Mouse (Mus musculus) liver, embryonic 15.5 days (tissue): ENCODE results near the gene Slc16a7. TPM values are rescaled to one million over a fixed set of nuclear protein-coding genes. Genes with fewer than 3 reads are reported as not detected.

Experiments used
- ATAC-seq: fragments of 200-750 bp; cut with Nextera tagmentation; 2 replicates; pipeline ENCODE4 v1.8.0; 2017; ENCODE audit warnings: moderate number of reproducible peaks, mild to moderate bottlenecking, moderate library complexity; ENCODE audit not compliant: insufficient read depth
- H3K27ac ChIP-seq: fragments of 300-500 bp; sonication (generic); replicated peaks from 2 replicates; pipeline ENCODE4 v1.5.1; 2015; ENCODE audit warnings: mild to moderate bottlenecking, inconsistent platforms
- H3K27me3 ChIP-seq: fragments of 300-500 bp; sonication (generic); 2 replicates; pipeline ENCODE4 v1.6.1; 2015; ENCODE audit warnings: mild to moderate bottlenecking, inconsistent platforms
- H3K36me3 ChIP-seq: fragments of 300-500 bp; sonication (generic); replicated peaks from 2 replicates; pipeline ENCODE4 v1.6.1; 2015; ENCODE audit warnings: moderate library complexity, mild to moderate bottlenecking, inconsistent platforms
- H3K4me1 ChIP-seq: fragments of 300-500 bp; sonication (generic); replicated peaks from 2 replicates; pipeline ENCODE4 v1.6.1; 2015; ENCODE audit warnings: inconsistent platforms
- H3K4me2 ChIP-seq: fragments of 300-500 bp; sonication (generic); 2 replicates; pipeline ENCODE4 v1.6.1; 2015; ENCODE audit warnings: moderate library complexity, mild to moderate bottlenecking, inconsistent platforms
- H3K4me3 ChIP-seq: fragments of 300-500 bp; sonication (generic); replicated peaks from 2 replicates; pipeline ENCODE4 v1.5.1; 2015; ENCODE audit warnings: mild to moderate bottlenecking, inconsistent platforms
- H3K9ac ChIP-seq: fragments of 300-500 bp; sonication (generic); 2 replicates; pipeline ENCODE4 v1.6.1; 2015; ENCODE audit warnings: moderate library complexity, mild to moderate bottlenecking, inconsistent platforms
- H3K9me3 ChIP-seq: fragments of 300-500 bp; sonication (generic); replicated peaks from 2 replicates; pipeline ENCODE4 v1.6.1; 2016; ENCODE audit warnings: inconsistent platforms
- WGBS: fragments of 180-500 bp; shearing (Covaris S2); methylation state at CpG from one replicate; pipeline ENCODE4 v1.1.7; 2015; ENCODE audit warnings: mixed read lengths; ENCODE audit not compliant: insufficient replicate concordance; 5-methylcytosine and 5-hydroxymethylcytosine counted together
- polyA plus RNA-seq: library from polyadenylated mRNA; unstranded; fragments of >200 nt; fragmentation: Nextera tagmentation; extraction: Ambion mirVana; gene quantifications from 2 replicates; pipeline ENCODE4 v1.2.1, GENCODE M21; 2015

Slc16a7 gene
- polyA plus RNA-seq, 1 experiment from 2014 or later = 11.6 TPM

DNA sequence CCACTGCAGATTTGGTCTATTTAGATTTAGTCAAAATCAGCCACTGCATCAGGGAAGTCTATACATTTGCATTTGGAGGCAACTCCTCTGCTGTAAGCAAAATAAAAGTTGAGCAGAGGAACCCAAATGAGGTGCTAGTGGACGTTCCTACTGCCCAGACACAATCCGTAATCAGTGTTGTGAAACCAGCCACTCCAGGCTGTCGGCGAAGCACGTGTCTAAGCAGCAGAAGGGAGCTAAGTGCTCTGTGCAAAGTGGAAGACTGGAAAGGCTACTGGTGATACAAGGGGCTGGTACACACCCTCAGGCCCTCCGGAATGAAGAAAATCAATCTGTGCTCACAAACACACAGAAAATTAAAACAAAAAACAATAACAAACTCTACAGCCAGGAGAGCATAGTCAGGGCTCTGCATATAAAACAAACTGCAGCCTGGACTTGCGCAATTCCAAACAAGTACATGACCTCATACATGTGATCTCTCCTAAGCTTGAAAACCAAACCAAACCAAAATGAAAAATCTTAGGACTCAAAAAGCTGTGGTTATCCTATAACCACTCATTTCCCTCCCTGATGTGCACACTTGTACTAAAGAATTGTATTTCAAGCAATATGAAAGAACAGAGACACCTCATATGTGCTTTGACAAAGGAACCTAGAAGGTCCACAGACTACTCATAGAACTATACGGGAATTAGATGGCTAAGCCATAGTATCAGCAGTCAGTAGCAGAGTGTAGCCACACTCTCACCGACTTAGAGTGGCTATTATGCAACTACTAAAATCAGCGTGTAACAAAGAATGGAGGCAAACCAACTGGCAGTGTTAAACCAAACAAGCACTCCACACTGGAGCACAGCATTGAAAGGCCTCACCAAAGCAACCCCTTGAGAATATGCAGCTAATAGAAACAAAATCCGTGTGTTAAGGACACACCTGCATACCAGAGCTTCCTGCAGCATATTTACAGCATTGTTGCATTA is 67.5 kb downstream of the Slc16a7 start:
- no peaks in the 10 kb centered on the region for H3K27me3 ChIP-seq
- H3K9ac ChIP-seq = no peak overlapping the region
- no peaks in the 10 kb centered on the region for H3K9me3 ChIP-seq
- peak overlapping the region; percentile 33; the same call in 1 of the 2 replicates for H3K4me2 ChIP-seq
- H3K4me3 ChIP-seq = no peak overlapping the region
- peak; percentile 63 for ATAC-seq
- WGBS = 53% methylated on average over 11 of the region's 11 CpGs
- H3K27ac ChIP-seq = peak overlapping the region; percentile 24; the same call in 1 of the 2 replicates
- no peaks in the 10 kb centered on the region for H3K36me3 ChIP-seq
- peaks cover 9% of the 10 kb centered on the region; the same call in 1 of the 2 replicates for H3K4me1 ChIP-seq

GRCm38 (mm10) chr10:125317317-125317716 is 71.9 kb downstream of the Slc16a7 start:
- 25% methylated on average over 6 of the region's 6 CpGs for WGBS
- Histone ChIP-seq H3K36me3 (no peaks in the 10 kb centered on the region), H3K27me3 (no peaks in the 10 kb centered on the region), H3K4me2 (no peak overlapping the region), H3K9me3 (no peaks in the 10 kb centered on the region), H3K9ac (no peak overlapping the region), H3K4me3 (no peak overlapping the region), H3K4me1 (0 out of 2 replicates have a peak, but pooled peaks cover 4% of the 10 kb centered on the region), H3K27ac (no peak overlapping the region)
- no peak for ATAC-seq

DNA sequence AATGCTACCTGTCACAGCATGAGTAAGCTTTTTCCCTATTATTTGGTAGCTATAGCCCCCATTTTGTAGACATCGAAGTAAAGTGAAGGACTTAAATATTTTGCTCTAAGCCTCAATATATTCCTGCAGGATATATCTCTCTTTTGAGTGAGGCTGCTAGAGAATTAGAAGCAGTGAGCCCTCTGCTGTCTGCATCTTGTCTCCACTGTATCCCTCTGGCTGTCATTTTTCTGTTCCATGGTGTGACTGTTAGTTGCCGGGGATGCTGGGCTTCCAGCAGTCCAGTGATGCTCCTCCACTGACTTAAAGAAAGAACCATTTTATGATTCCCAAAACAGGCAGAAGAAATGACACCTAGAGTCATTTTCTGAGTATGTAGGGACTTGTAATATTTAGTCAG is 78.4 kb downstream of the Slc16a7 start:
- H3K4me1 ChIP-seq = no peaks in the 10 kb centered on the region
- H3K9ac ChIP-seq = no peak overlapping the region
- H3K4me3 ChIP-seq = no peak overlapping the region
- no peak overlapping the region for H3K4me2 ChIP-seq
- H3K9me3 ChIP-seq = no peaks in the 10 kb centered on the region
- no peak overlapping the region for H3K27ac ChIP-seq
- no peak for ATAC-seq
- 74% methylated on average over 2 of the region's 2 CpGs for WGBS
- H3K36me3 ChIP-seq = no peaks in the 10 kb centered on the region
- no peaks in the 10 kb centered on the region for H3K27me3 ChIP-seq

GRCm38 (mm10) chr10:125298036-125298435 is 91.2 kb downstream of the Slc16a7 start:
- Histone ChIP-seq H3K9ac (no peak overlapping the region), H3K9me3 (no peaks in the 10 kb centered on the region), H3K36me3 (no peaks in the 10 kb centered on the region), H3K4me1 (no peaks in the 10 kb centered on the region), H3K4me2 (no peak overlapping the region), H3K27ac (no peak overlapping the region), H3K4me3 (no peak overlapping the region), H3K27me3 (no peaks in the 10 kb centered on the region)
- WGBS = 71% methylated on average over 6 of the region's 6 CpGs
- no peak for ATAC-seq

DNA sequence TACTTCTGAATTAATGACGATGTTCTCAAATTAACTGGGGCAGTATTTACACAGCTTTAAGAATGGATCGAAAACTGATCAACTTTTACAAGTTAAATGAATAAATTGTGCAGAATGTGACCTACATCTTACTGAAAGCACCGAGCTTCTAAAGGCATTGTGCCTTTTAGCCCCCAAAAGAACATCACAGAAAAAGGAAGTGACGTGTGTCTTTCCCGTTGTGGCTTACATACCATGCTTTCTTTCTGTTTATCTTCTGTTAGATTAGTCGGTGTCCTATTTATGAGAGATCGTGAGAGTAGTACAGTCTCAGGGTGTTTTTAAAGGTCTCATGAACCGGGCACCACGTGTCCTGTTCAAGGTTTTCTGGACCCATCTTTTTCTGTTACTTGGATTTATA is 98.9 kb downstream of the Slc16a7 start:
- Histone ChIP-seq H3K27me3 (no peaks in the 10 kb centered on the region), H3K4me1 (no peaks in the 10 kb centered on the region), H3K36me3 (no peaks in the 10 kb centered on the region), H3K9me3 (no peaks in the 10 kb centered on the region), H3K27ac (no peak overlapping the region), H3K4me3 (no peak overlapping the region), H3K4me2 (no peak overlapping the region), H3K9ac (no peak overlapping the region)
- 38% methylated on average over 9 of the region's 9 CpGs for WGBS
- no peak for ATAC-seq

DNA sequence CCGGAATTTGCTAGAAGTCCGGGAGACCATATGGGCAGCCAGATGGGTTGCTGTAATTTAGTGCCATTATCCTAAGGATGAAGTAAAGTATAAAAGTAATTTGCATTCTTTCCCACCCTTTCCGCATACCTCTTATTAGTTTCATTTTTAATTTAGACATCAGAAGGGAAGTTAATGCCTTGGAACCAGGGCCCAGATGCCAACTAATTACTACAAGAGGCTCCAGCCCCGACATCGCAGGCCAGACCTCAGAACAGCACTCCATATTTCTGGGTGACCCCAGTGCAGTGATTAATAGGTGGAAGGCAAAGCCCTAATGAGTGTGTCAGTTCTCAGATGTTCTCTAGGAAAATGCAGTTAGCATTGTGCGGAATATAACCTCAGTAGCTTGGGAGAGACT is 100.7 kb downstream of the Slc16a7 start:
- no peak overlapping the region for H3K9ac ChIP-seq
- H3K36me3 ChIP-seq = no peaks in the 10 kb centered on the region
- no peak overlapping the region for H3K4me2 ChIP-seq
- H3K4me1 ChIP-seq = no peaks in the 10 kb centered on the region
- no peak overlapping the region for H3K4me3 ChIP-seq
- H3K9me3 ChIP-seq = no peaks in the 10 kb centered on the region
- no peak for ATAC-seq
- 79% methylated on average over 6 of the region's 6 CpGs for WGBS
- H3K27me3 ChIP-seq = no peaks in the 10 kb centered on the region
- no peak overlapping the region for H3K27ac ChIP-seq

DNA sequence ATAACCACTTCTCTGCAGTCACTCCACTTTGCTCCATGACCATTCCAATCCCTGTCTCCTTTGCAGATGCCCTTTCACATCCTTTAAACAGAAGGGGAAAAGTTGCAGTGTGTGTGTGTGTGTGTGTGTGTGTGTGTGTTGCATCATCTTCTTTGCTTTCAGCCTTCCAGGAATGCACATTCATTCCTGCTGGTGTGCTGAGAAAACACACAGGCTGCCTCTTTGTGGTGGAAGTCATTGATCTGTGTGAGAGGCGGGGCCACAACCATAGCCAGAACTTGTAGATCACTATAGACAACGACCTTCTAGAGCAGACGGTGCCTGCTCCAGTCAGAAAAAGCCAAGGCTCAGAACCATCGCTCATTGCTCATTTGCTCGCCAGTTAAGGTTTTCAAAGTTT is 103.9 kb downstream of the Slc16a7 start:
- WGBS = 61% methylated on average over 5 of the region's 5 CpGs
- ATAC-seq = peak; percentile 28; the same call in 1 of the 2 replicates

GRCm38 (mm10) chr10:125275149-125275848 is 114.0 kb downstream of the Slc16a7 start:
- no peak overlapping the region for H3K9ac ChIP-seq
- no peak overlapping the region for H3K4me3 ChIP-seq
- no peaks in the 10 kb centered on the region for H3K36me3 ChIP-seq
- 75% methylated on average over 12 of the region's 12 CpGs for WGBS
- no peak overlapping the region for H3K4me2 ChIP-seq
- H3K27ac ChIP-seq = no peak overlapping the region
- H3K9me3 ChIP-seq = no peaks in the 10 kb centered on the region
- ATAC-seq = no peak
- H3K27me3 ChIP-seq = no peaks in the 10 kb centered on the region
- peaks cover 6% of the 10 kb centered on the region for H3K4me1 ChIP-seq

More for the DNA sequence above, 103.9 kb downstream of the Slc16a7 start:
- Histone ChIP-seq H3K27ac (no peak overlapping the region), H3K9me3 (0 out of 2 replicates have a peak, but pooled peaks cover 3% of the 10 kb centered on the region), H3K27me3 (no peaks in the 10 kb centered on the region), H3K4me3 (no peak overlapping the region), H3K4me1 (no peaks in the 10 kb centered on the region), H3K4me2 (no peak overlapping the region), H3K9ac (no peak overlapping the region), H3K36me3 (no peaks in the 10 kb centered on the region)

- WGBS = 82% methylated on average over 5 of the region's 5 CpGs
- no peaks in the 10 kb centered on the region for H3K9me3 ChIP-seq
- H3K4me1 ChIP-seq = peaks cover 6% of the 10 kb centered on the region
- H3K9ac ChIP-seq = no peak overlapping the region
- no peaks in the 10 kb centered on the region for H3K36me3 ChIP-seq
- no peak overlapping the region for H3K4me2 ChIP-seq
- no peak overlapping the region for H3K4me3 ChIP-seq
- no peak overlapping the region for H3K27ac ChIP-seq
- H3K27me3 ChIP-seq = no peaks in the 10 kb centered on the region
- ATAC-seq = no peak
Measured at GRCm38 (mm10) chr10:125274519-125275148, 114.6 kb downstream of the Slc16a7 start.

- WGBS = 64% methylated on average over 7 of the region's 7 CpGs
- Histone ChIP-seq H3K9ac (no peak overlapping the region), H3K4me3 (no peak overlapping the region), H3K27me3 (no peaks in the 10 kb centered on the region), H3K4me2 (no peak overlapping the region), H3K4me1 (peaks cover 6% of the 10 kb centered on the region), H3K27ac (no peak overlapping the region), H3K9me3 (no peaks in the 10 kb centered on the region), H3K36me3 (no peaks in the 10 kb centered on the region)
- ATAC-seq = no peak
Measured at GRCm38 (mm10) chr10:125273759-125274158, 115.5 kb downstream of the Slc16a7 start.

DNA sequence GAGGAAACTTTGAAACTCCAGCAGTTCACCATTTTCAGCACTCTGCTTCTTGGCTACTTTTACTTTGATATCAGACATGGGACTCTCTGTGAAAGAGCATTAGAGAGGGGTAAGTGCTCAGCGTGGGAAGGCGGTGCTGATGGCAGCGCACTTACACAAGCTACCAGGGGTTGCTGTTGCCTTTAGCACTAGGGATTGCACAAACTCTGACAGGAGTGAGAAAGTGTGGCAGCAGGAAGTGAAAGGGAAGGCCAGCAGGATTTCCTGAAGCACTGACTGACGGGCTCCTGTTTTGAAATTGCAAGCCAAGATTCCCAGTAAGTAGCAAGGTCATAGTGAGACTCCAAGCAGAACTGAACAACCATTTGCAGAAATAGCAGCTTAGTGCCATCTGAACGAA is 117.8 kb downstream of the Slc16a7 start:
- no peaks in the 10 kb centered on the region for H3K27me3 ChIP-seq
- no peak overlapping the region for H3K9ac ChIP-seq
- no peaks in the 10 kb centered on the region for H3K36me3 ChIP-seq
- no peak overlapping the region for H3K4me3 ChIP-seq
- 0 out of 2 replicates have a peak, but pooled peaks have one; percentile 25 for ATAC-seq
- no peaks in the 10 kb centered on the region for H3K9me3 ChIP-seq
- peaks cover 6% of the 10 kb centered on the region for H3K4me1 ChIP-seq
- H3K27ac ChIP-seq = no peak overlapping the region
- no peak overlapping the region for H3K4me2 ChIP-seq
- 45% methylated on average over 5 of the region's 5 CpGs for WGBS
